Mouse (Mus musculus): Measurements from ENCODE around the gene Rasal3. TPM values are rescaled to one million over a fixed set of nuclear protein-coding genes. Genes with fewer than 3 reads are reported as not detected.

Rasal3 gene
- polyA plus RNA-seq, 1 experiment from 2014 or later = 1.0 TPM

DNA sequence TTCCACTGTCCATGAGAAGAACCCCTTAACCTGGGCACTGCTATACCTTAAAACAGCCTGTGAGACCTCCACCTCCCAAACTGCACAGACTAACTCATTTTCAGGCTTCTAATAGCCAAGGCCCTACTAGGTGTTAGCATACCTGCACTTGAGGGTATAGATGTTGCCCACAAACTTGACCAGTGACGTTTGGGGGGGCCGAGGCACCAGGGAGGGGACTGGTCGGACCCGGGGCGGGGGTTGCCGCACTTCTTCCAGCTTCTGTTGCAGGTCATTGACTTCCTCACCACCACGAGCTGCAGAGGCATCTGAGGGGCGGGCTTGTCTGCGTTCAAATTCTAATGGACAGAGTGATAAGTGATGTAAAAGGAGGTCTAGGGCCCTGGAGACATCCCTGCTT, 47.1 kb downstream of the Rasal3 start:
- DNase-seq = no peak
- Histone ChIP-seq H3K27me3 (ENCODE audit: insufficient read depth, low read length) (no peaks in the 10 kb centered on the region), H3K9ac (no peak overlapping the region), H3K4me1 (ENCODE audit: insufficient read depth) (no peaks in the 10 kb centered on the region), H3K9me3 (ENCODE audit: low read depth, low read length) (no peaks in the 10 kb centered on the region), H3K36me3 (ENCODE audit: insufficient read depth) (peaks cover 91% of the 10 kb centered on the region), H3K4me2 (no peak overlapping the region), H3K27ac (ENCODE audit: low read depth) (no peak overlapping the region), H3K4me3 (ENCODE audit: low read depth, low read length) (no peak overlapping the region)
- TF ChIP-seq CTCF (IDR thresholded peaks at IDR 0.05; ENCODE audit: low read depth) = no peak
- WGBS = 90% methylated on average over 9 of the region's 9 CpGs
- no peak for ATAC-seq (ENCODE audit: insufficient read depth)

DNA sequence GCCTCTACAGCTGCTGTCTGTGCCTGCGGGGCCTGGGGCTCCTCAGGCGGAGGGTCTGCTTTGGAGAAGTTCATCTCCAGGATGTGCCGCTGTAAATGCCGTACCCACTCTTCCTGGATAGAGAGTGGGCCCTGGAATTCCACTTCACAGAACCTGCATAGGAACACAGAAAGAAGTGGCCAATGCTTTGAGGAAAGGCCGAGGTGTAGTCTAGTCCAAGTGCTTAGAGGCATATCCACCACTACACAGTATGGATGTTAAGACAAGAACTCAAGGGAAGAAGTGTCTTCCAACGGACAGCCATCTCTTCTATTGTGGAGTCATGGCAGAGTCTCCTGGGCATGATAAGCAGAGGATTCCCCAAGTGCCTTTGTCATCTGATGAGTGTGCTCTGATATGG, 48.4 kb downstream of the Rasal3 start:
- DNase-seq = no peak
- no peak overlapping the region for H3K9ac ChIP-seq
- H3K36me3 ChIP-seq (ENCODE audit: insufficient read depth) = peaks cover 78% of the 10 kb centered on the region

DNA sequence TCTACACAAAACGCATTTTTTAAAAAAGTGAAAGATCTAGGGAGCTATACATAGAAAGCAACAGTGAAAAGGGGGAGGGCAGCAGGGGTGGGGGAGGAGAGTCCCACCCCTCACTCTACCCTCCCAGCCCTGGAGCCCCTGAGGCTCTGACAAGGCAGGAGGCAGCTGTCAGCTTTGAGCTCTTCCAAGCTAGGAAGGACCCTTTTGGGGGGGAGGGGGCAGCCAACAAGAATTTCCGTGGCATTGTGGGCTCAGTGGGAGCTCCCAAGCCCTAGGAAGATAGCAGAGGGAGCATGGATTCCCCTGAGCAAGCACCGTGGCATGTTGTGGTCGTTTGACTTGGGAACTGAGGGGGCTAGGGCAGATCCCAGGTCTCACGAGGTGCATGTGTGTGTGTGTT, 49.2 kb downstream of the Rasal3 start:
- Histone ChIP-seq H3K27ac (ENCODE audit: low read depth) (no peak overlapping the region), H3K4me2 (no peak overlapping the region), H3K4me1 (ENCODE audit: insufficient read depth) (0 out of 2 replicates have a peak, but pooled peaks cover under 1% of the 10 kb centered on the region), H3K9ac (no peak overlapping the region), H3K27me3 (ENCODE audit: insufficient read depth, low read length) (no peaks in the 10 kb centered on the region), H3K9me3 (ENCODE audit: low read depth, low read length) (no peaks in the 10 kb centered on the region), H3K36me3 (ENCODE audit: insufficient read depth) (peaks cover 70% of the 10 kb centered on the region), H3K4me3 (ENCODE audit: low read depth, low read length) (no peak overlapping the region)
- DNase-seq = no peak
- 68% methylated on average over 5 of the region's 5 CpGs for WGBS
- no peak for TF ChIP-seq CTCF (IDR thresholded peaks at IDR 0.05; ENCODE audit: low read depth)
- no peak for ATAC-seq (ENCODE audit: insufficient read depth)

More for the DNA sequence above, 48.4 kb downstream of the Rasal3 start:
- Histone ChIP-seq H3K9me3 (ENCODE audit: low read depth, low read length) (no peaks in the 10 kb centered on the region), H3K27ac (ENCODE audit: low read depth) (no peak overlapping the region), H3K4me2 (no peak overlapping the region), H3K4me1 (ENCODE audit: insufficient read depth) (no peaks in the 10 kb centered on the region), H3K4me3 (ENCODE audit: low read depth, low read length) (no peak overlapping the region), H3K27me3 (ENCODE audit: insufficient read depth, low read length) (no peaks in the 10 kb centered on the region)
- ATAC-seq (ENCODE audit: insufficient read depth) = no peak
- 91% methylated on average over 6 of the region's 6 CpGs for WGBS
- no peak for TF ChIP-seq CTCF (IDR thresholded peaks at IDR 0.05; ENCODE audit: low read depth)

DNA sequence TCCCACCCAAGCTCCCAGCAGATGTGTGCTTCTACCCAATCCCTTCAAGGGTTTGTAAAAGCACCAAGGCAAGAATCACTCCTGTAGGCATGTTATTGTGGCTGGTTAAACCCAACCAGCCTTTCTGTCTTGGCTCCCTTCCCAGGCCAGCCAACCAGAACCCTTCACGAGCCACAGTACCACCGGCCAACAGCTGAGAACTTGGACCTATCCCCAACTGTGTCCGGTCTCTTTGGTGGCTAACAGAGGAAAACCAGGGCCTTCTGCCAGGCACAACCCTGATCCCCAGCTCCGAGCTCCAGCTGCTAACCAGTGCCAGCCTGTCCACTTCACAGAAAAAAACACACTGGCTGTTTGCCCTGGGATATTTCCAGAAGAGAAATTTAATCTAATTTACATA, 49.7 kb downstream of the Rasal3 start:
- H3K9ac ChIP-seq = no peak overlapping the region
- H3K36me3 ChIP-seq (ENCODE audit: insufficient read depth) = peaks cover 65% of the 10 kb centered on the region
- no peaks in the 10 kb centered on the region for H3K9me3 ChIP-seq (ENCODE audit: low read depth, low read length)
- no peaks in the 10 kb centered on the region for H3K27me3 ChIP-seq (ENCODE audit: insufficient read depth, low read length)
- no peak overlapping the region for H3K4me3 ChIP-seq (ENCODE audit: low read depth, low read length)
- no peak overlapping the region; the same call in 1 of the 2 replicates for H3K27ac ChIP-seq (ENCODE audit: low read depth)
- ATAC-seq (ENCODE audit: insufficient read depth) (no peak), DNase-seq (no peak)
- TF ChIP-seq CTCF (IDR thresholded peaks at IDR 0.05; ENCODE audit: low read depth) = no peak
- WGBS = 68% methylated on average over 4 of the region's 4 CpGs
- 0 out of 2 replicates have a peak, but pooled peaks cover 4% of the 10 kb centered on the region for H3K4me1 ChIP-seq (ENCODE audit: insufficient read depth)
- no peak overlapping the region for H3K4me2 ChIP-seq

DNA sequence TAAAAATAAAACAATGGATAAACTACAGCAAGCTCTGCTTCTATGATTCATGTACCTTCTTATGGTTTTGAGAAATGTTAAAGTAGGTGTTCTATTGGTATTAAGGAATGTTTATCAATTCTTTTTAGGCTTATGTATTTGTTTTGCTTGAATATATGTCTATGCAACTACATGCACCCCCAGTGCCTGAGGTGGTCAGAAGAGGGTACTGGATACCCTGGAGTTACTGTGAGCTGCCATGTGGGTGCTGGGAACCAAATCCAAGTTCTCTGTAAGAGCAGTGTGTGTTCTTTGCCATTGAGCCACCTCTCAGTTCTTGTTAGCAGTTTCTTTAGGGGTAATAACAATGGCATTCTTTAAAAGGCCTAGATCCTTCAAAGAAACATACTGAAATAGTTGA, 51.7 kb downstream of the Rasal3 start:
- no peak overlapping the region for H3K27ac ChIP-seq (ENCODE audit: low read depth)
- DNase-seq = no peak
- 0 out of 2 replicates have a peak, but pooled peaks cover 4% of the 10 kb centered on the region for H3K4me1 ChIP-seq (ENCODE audit: insufficient read depth)
- no peak overlapping the region for H3K4me2 ChIP-seq
- H3K27me3 ChIP-seq (ENCODE audit: insufficient read depth, low read length) = no peaks in the 10 kb centered on the region
- no peaks in the 10 kb centered on the region for H3K9me3 ChIP-seq (ENCODE audit: low read depth, low read length)
- ATAC-seq (ENCODE audit: insufficient read depth) = no peak
- H3K4me3 ChIP-seq (ENCODE audit: low read depth, low read length) = no peak overlapping the region
- no peak for TF ChIP-seq CTCF (IDR thresholded peaks at IDR 0.05; ENCODE audit: low read depth)
- no peak overlapping the region for H3K9ac ChIP-seq
- peaks cover 45% of the 10 kb centered on the region for H3K36me3 ChIP-seq (ENCODE audit: insufficient read depth)

DNA sequence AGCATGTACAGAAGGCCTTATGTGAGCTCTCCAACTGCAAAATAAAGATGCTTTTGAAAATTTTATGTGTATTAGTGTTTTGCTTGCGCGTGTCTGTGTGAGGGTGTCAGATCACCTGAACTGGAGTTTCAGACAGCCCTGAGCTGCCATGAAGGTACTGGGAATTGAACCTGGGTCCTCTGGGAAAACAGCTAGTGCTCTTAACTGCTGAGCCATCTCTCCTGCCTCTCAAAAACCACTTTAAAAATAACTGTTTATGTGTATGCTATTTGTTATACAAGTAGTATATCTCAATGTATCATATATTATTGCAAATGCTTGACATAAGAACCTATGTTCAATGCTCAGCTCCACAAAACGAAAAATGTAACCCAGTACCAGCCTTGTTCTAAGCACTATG, 52.1 kb downstream of the Rasal3 start:
- WGBS = 63% methylated on average over 3 of the region's 3 CpGs
- peaks cover 41% of the 10 kb centered on the region for H3K36me3 ChIP-seq (ENCODE audit: insufficient read depth)
- no peaks in the 10 kb centered on the region for H3K27me3 ChIP-seq (ENCODE audit: insufficient read depth, low read length)
- H3K4me1 ChIP-seq (ENCODE audit: insufficient read depth) = 0 out of 2 replicates have a peak, but pooled peaks cover 4% of the 10 kb centered on the region
- ATAC-seq (ENCODE audit: insufficient read depth) (no peak), DNase-seq (no peak)
- no peak overlapping the region for H3K27ac ChIP-seq (ENCODE audit: low read depth)
- peak overlapping the region; percentile 69 for H3K4me2 ChIP-seq
- no peak overlapping the region for H3K9ac ChIP-seq
- no peak for TF ChIP-seq CTCF (IDR thresholded peaks at IDR 0.05; ENCODE audit: low read depth)
- peak overlapping the region; percentile 85 for H3K4me3 ChIP-seq (ENCODE audit: low read depth, low read length)
- no peaks in the 10 kb centered on the region for H3K9me3 ChIP-seq (ENCODE audit: low read depth, low read length)

DNA sequence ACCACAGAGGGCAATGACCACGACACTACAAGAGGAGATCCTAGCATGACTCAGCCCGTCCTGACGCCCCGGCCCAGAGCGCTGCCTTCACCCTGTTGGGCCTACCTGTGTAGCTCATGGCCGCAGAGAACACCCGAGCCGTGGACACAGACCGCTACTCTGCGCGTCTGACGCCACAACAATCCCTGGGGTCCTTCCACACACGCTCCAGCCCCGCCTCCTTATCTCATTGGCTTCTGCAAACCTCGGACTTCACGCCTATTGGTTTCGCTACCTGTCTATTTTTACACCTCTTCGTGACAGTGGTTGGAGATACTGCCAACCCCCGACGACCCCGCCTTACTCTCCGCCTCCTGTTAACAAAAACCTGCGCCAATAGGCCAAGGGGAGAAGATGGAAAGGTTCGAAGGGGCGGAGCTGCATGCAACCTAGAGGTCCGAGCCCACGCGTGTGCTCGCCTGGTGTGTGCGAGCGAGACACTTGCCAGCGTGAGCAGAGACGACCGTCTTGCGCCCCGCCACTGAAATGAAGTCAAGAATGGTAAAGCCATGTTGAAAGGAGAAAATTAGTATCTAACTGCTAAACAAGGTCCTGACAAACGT, 52.9 kb downstream of the Rasal3 start, which contains the start of gene Akap8l:
Akap8l (minus strand) TSS at position 226 of the 602 bp plus-strand sequence.
- Histone ChIP-seq H3K27me3 (ENCODE audit: insufficient read depth, low read length) (no peaks in the 10 kb centered on the region), H3K4me1 (ENCODE audit: insufficient read depth) (0 out of 2 replicates have a peak, but pooled peaks cover 4% of the 10 kb centered on the region), H3K9ac (peak within 1 kb of the TSS; percentile 74), H3K27ac (ENCODE audit: low read depth) (peak within 1 kb of the TSS; percentile 82), H3K36me3 (ENCODE audit: insufficient read depth) (peaks cover 33% of the 10 kb centered on the region), H3K9me3 (ENCODE audit: low read depth, low read length) (no peaks in the 10 kb centered on the region), H3K4me2 (peak within 1 kb of the TSS; percentile 87), H3K4me3 (ENCODE audit: low read depth, low read length) (peak within 1 kb of the TSS; percentile 85)
- TF ChIP-seq CTCF (IDR thresholded peaks at IDR 0.05; ENCODE audit: low read depth) = no peak
- WGBS = under 1% methylated on average over 37 of the region's 37 CpGs
- peak; percentile 98 for ATAC-seq (ENCODE audit: insufficient read depth)
- DNase-seq = peak; percentile 99

All from lung, embryonic 14.5 days (tissue).